Mouse (Mus musculus) brain, adult 2 months (tissue): ENCODE measurements around the gene B4galt3.

ENCODE experiments used
- DNase-seq: peaks from one replicate; pipeline ENCODE4 v3.0.0; 2011; ENCODE audit warnings: low read depth, low spot score

Gene B4galt3

GRCm38 (mm10) chr1:171263666-171264461 is 6.3 kb upstream of the B4galt3 start:
- DNase-seq: no peak

- peak; percentile 77 for DNase-seq
Measured at GRCm38 (mm10) chr1:171265971-171266744, 4.0 kb upstream of the B4galt3 start.

GRCm38 (mm10) chr1:171268341-171268740 is 1.8 kb upstream of the B4galt3 start:
- no peak for DNase-seq

- no peak for DNase-seq
Measured at GRCm38 (mm10) chr1:171270573-171270900, 409 bp downstream of the B4galt3 start.

GRCm38 (mm10) chr1:171271196-171271595 is 1.1 kb downstream of the B4galt3 start:
- no peak for DNase-seq

- DNase-seq: no peak
Measured at GRCm38 (mm10) chr1:171271622-171272021, 1.5 kb downstream of the B4galt3 start.

GRCm38 (mm10) chr1:171272086-171272485 is 2.0 kb downstream of the B4galt3 start:
- DNase-seq: no peak

- DNase-seq: no peak
Measured at GRCm38 (mm10) chr1:171274171-171274570, 4.0 kb downstream of the B4galt3 start.

- DNase-seq: no peak
Measured at GRCm38 (mm10) chr1:171275144-171275734, 5.1 kb downstream of the B4galt3 start.

GRCm38 (mm10) chr1:171276110-171276748 is 6.1 kb downstream of the B4galt3 start:
- DNase-seq: no peak

- no peak for DNase-seq
Measured at GRCm38 (mm10) chr1:171277736-171278135, 7.6 kb downstream of the B4galt3 start.

- DNase-seq: no peak
Measured at GRCm38 (mm10) chr1:171278436-171278835, 8.3 kb downstream of the B4galt3 start.

- no peak for DNase-seq
Measured at GRCm38 (mm10) chr1:171279012-171279705, 9.0 kb downstream of the B4galt3 start.

GRCm38 (mm10) chr1:171279721-171280120 is 9.6 kb downstream of the B4galt3 start:
- no peak for DNase-seq

- no peak for DNase-seq
Measured at GRCm38 (mm10) chr1:171280250-171280915, 10.3 kb downstream of the B4galt3 start.

- peak; percentile 99 for DNase-seq
Measured at GRCm38 (mm10) chr1:171280916-171281527, 10.9 kb downstream of the B4galt3 start, which contains the start of gene Ppox. Gene Ppox, minus strand, starts transcription at chr1:171281186.

- peak; percentile 86 for DNase-seq
Measured at GRCm38 (mm10) chr1:171281528-171281923, 11.4 kb downstream of the B4galt3 start.

GRCm38 (mm10) chr1:171282086-171282805 is 12.1 kb downstream of the B4galt3 start:
- DNase-seq: no peak
